Mouse (Mus musculus) retina, adult 2 months (tissue): ENCODE data around the gene Itga11.
A peak's percentile ranks its signal among the peaks of the same experiment; 100 is the strongest.
"Not testable (repeated sequence)": the region's sequence is repeated elsewhere in the genome, so short reads cannot be mapped to it uniquely, and the experiment has no call there.

Experiments
- DNase-seq: peaks from one replicate; pipeline ENCODE4 v3.0.0-alpha.2; 2012; ENCODE audit warnings: low read depth, low spot score

The Itga11 gene

DNA sequence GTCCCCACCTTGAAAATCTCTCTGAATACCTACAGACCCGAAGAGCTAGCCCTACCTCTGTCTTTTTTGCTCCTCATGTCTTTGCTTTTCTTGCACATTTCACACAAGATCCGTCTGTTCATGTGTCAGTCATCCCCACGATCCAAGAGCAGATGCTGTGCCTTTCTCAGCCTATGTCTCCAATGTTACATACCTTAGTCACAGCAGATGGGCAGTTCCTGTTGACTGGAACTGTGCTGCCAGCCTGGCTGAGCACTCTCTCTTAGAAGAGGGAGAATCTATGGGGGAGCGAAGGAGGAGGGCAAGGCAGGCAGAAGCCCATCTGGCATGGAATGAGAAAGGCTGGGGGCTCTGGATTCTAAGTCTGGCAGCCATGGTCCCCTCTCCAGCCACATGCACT, 87.7 kb downstream of the Itga11 start:
- DNase-seq = no peak

DNA sequence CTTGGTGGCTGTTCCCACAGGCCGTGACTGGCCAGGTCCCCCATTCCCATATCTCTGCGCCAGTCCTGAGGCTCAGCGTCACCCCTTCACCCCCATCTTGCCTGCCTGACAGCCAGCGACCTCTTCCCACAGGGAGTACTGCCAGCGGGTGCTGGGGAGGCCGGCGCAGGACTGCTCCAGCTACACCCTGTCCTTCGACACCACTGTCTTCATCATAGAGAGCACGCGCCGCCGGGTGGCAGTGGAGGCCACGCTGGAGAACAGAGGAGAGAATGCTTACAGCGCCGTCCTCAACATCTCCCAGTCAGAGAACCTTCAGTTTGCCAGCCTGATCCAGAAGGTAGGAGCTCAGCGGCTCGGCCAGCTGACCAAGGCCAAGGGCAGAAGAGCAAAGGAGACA, 89.8 kb downstream of the Itga11 start:
- no peak for DNase-seq

DNA sequence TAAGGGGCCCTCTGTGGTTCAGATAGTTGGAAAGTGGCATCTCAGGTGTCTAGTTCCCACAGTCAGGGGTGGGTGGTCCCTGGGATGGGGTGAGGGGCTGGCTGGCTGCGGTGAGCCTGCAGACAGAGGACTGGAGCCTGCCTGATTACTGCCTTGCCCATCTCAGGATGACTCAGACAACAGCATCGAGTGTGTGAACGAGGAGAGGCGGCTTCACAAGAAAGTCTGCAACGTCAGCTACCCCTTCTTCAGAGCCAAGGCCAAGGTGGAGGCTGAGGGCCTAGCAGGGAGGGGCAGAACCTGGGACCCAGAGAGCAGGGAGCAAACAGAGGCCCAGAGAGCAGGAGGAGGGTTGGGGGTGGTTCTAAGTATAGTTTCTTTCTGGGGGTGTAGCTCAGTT, 90.7 kb downstream of the Itga11 start:
- DNase-seq = no peak

DNA sequence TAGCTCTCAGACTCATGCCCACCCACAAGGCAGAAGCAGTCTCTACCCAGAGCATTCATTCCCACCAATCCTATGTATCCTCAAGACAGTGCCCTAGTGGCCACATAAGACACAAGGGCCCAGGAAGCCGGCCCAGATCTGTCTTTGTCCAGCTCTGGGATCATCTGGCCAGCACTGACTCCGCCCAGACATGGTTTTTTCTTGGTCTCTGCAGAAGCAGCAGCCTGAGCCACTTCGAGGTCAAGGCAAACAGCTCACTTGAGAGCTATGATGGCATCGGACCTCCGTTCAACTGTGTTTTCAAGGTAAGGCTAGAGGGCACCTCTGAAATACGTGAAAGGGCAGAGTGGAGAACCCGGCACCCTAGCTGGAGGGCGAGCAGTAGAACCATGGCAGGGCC, 95.1 kb downstream of the Itga11 start:
- DNase-seq = no peak

DNA sequence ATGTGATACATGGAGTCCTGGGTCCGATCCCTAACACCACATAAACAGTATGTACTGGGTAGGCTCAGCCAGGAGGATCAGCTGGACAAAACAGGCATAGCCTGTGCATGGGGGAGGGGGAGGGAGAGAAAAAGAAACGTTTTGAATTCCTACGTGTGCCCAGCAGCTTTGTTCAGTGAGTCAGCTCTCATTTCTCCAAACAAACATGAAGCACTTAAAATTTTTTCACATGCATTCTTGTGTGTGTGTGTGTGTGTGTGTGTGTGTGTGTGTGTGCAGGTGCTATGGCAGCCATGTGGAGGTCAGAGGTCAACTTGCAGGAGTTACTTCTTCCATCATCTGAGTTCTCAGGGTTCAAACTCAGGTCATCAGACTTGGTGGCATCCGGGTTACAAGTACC, 97.8 kb downstream of the Itga11 start:
- no peak for DNase-seq

DNA sequence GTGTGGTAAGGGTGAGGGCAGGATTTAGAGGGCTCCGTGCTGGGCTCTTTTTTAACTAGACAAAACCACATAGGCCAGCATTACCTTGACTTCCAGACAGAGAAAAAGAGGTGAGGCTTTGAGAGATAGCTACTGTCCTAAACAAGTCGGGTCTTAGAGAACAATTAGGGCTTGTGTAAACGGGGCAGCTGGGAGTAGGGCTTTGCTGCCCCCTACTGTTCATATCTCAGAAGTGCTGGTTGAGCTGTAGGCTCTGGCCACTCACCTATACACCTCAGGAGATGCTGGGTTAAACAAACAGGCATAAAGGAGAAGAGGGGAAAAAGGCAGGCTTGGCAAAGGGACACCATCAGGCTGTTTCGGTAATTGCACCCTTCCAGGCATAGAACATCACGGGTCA, 99.8 kb downstream of the Itga11 start:
- DNase-seq = peak; percentile 43

DNA sequence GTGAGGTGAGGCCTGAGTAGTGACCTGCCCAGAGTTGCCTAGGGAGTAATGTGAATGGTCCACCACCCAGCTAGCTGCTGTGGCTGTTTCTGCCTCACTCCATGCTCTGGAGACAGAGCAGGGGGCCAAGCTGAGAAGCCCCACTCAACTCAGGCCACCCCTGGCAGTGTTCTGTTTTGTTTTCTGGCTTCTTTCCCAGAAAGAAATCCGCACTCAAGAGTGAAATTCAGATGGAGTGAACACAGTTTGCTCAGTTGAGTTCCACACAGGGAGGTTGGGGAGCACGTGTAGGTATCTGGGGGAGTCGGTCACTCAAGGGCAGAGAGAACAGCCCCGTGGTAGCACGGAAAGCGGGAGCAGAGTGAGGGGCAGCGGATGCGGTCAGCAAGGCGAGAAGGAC, 101.1 kb downstream of the Itga11 start:
- DNase-seq = no peak

DNA sequence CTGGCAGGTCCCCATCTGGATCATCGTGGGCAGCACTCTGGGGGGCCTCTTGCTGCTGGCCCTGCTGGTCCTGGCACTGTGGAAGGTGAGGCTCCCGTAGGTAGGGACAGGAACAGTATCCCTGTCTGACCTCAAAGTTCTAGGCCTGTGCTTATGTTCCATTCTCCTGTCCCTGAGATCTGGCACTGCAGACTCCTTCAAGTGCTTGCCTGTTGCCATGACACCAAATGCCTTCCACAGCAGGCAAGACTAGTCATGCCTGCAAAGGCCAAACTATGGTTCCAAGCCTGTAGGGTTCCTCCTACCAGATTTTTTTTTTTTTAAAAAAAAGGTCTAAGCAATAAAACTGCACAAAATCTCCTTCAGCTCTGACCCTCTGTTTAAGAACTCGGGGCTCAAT, 104.3 kb downstream of the Itga11 start:
- no peak for DNase-seq

DNA sequence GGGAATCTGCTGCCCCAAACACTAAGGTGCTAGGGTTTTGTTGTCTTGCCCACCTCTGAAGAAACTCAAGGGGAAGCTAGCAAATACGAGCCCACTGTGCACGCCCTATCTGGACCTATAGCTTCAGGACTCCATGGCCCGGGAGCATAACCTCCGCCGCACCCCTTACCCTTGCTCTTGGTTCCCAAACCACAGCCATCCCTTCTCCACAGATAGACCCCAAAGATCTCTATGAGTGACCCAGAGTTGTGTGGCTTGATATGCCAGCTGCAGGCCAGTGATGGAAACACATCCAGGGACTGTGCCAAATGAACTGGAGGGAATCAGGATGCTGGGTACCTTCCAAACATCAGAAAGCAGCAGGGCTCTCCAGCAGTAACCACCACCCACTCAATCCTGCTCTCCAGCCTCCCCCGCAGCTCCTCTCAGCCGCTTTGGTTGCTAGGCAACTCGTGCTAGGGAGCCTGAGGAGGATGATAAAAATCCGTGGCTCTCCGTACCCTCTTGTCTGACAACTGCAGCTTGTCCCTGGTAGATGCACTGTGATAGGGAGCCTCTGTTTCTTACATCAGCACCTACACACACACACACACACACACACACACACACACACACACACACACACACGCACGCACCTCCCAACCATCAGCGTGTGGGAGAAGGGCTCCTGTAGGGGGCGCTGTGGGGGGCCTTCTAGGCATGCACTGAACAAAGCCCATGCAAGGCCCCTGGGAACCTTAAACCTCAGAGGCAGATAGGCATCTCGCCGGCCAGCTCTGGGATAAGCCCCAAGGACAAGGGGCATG, 105.6 kb downstream of the Itga11 start:
- DNase-seq = peak; percentile 32

DNA sequence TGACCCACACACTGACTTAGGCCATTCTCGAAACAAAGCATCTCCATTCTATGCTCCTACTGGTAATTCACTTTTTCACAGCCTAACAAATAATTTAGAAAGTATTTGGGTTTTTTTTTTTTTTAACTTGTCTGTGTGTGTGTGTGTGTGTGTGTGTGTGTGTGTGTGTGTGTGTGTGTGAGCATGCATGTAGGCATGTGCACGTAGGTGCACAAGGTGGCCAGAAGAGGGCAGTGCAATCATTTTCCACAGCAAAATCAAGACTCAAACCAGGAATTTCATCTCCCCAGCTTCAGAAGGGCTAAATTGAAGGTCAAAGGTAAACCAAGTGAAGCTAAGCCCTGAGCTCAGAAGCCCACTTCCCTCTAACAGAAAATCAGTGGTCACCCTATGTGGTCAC, 106.6 kb downstream of the Itga11 start:
- no peak for DNase-seq

DNA sequence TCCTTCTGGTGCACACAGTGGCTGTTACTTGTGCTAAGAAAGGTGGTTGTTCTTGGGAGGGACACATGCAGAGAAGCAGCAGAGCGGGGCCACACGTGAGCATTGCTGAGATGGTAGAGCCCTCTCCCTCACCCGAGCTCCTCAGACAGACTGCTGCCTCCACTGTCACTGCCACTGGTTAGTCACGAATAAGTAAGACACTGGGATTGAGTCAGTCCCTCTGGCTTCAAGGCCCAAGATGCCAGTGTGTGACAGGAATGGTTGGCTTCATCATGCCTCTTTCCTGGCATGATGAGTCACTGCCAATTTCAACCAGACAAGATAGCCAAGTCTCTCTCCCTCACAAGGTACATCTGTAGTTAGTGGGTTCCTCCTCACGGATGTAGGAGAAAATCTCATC, 109.1 kb downstream of the Itga11 start:
- DNase-seq = no peak

DNA sequence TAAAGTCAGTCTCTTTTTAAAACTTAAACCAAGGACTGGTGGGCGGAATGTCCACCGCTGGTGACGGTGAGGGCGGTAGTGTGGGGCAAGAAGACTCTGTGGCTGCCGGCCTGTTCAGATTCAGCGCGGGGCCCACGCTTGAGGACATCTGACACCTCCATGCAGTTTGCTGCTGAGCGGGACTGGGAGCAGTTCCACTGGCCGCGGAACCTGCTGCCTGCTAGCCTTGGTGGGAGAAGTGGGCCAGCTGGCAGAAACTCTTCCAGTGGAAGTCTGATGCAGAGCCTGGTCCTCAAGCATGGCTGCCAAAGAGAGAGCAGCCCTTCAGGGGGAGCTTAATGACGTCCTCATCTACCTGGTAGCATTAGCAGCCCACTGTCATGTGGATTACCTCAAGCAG, 112.2 kb downstream of the Itga11 start:
- DNase-seq = no peak

DNA sequence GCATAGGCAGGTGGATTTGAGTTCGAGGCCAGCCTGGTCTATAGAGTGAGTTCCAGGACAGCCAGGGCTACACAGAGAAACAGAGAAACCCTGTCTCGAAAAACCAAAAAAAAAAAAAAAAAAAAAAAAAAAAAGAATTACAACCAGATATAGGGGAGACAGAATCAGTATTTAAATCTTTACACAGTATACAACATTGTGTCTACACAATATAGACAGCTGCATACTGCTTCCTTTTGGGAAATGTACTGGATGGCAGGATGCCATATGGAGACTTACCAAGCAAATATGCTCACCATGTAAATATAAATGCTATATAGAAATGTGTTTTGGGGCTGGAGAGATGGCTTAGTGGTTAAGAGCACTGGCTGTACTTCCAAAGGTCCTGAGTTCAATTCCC, 121.6 kb downstream of the Itga11 start:
- DNase-seq = not testable (repeated sequence)

DNA sequence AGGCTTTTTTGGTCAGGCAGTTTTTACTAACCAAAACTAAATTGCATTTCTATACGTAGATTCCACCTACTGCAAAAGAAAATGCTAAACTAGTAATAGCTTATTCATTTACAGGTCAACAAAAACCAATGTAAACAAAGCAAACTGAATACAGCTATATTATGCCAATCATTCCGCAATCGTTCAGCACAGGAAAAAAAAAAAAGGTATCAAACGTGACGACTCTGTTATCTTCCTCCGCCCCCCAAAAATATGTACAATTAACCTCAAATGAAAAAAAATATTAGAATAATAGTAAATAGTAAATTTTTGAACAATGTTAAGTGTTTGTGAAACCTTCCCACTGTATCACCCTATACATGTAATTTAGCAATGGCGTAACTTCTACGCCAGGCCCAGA, 132.5 kb downstream of the Itga11 start:
- no peak for DNase-seq

DNA sequence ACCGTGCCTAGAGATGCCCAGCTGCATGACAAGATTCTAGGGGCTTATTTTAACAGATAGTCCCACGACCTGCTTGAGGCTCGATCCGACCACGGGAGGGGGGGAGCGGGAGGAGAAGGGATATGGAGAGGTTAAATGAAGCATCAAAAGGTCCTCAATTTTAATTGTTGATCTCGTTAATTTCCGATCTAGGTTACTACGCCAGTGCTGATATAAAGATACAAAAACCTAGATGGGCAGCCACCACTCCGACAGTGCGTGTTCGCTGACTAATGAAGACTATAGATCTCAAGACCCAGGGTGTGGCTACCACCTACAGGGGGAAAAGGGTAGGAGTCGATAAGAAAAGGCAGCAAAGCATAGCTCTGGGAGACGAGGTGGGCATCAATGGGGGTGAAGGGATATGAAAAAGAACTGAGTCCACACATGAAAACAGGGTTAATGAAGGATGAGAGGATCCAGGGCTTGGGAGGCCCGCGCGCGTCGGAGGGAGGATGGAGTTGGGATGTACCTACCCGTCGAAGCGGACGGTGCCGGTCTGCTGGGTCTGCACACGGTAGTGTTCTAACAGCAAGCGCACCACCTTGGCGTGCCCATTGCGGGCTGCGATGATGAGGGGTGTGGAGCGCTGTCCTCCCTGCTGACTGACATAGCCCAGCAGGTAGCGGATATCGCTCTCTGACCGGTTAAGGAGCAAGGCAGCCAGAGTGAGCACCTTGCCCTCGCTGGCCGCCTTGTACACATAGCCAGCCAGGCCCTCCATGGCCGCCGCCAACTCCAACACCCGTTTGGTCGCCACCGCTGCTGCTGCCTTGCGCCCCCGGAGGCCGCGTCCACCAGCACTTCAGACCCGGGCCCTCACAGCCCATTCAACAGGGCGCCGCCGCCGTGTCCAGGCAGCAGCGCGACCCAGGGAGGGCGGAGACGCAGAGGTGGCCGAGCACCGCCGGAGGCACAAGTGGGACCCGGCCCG, 133.2 kb downstream of the Itga11 start:
- no peak for DNase-seq

DNA sequence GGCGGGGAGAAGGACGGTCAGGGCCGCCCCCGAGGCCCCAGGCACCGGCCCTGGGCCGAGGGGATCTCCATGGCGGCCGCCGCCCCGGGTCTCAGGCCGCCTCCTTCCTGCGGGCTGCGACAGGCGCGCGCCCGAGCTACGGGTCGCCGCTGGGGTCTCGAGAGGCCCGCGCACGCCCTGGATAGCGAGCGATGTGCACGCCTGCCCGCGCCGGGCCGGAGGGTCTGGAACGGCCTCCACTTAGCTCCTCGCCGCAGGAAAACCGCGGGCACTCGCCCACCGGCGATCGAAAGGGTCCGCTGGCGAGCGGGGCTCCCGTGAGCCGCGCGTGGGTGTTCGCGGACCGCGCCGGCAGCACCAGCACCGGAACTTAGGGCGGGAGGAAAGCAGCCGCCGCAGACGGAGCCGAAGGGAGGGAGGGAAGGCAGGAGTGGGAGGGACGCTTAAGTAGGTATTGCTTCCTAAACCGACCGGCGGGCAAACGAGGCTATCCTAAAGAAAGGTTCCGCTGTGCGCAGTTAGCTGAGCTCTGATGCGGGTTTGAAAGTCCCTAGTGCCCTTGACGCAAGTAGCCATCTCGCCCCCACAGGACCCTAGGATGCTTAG, 134.0 kb downstream of the Itga11 start, which contains the start of gene Fem1b:
Gene Fem1b (minus strand): TSS at position 419 of the 606 bp plus-strand sequence.
- peak; percentile 87 for DNase-seq

DNA sequence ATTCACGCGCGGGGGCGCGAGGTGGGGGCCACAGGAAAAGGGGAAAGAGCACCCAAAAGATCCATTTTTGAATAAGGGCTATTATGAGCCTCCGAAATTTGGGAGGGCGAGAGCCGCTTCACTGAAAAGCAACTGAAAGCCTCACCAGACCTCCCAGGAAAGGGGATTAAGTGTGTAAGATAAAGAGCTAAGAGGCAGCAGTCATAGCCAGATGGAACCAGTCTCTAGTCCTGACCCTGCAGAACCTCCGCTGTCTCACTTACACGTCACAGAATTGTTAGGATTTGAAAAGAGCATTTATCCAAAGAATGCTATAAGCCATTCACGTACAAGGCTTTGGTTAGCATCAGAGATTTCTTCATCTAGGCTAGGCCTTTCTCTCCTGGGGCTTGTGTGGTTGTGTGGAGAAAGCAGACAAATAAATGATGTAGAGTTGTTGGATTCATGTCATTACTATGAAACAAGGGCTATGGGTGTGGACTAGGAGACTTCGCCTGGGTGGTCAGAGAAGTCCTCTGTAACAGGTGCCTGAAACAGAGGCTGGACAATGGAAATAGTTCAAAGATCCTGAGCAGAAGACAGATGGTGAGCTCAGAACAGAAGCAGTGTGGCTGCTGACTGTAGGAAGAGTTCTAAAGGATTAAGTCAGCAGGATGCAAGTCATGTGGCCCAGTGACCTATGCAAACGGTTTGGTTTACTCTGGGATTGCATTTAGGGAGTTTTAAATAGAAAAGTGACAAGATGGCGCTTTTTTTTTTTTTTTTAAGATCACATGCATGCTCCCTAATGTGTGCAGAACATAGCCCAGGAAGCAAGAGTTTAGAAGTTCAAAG, 134.8 kb downstream of the Itga11 start:
- peak; percentile 70 for DNase-seq

DNA sequence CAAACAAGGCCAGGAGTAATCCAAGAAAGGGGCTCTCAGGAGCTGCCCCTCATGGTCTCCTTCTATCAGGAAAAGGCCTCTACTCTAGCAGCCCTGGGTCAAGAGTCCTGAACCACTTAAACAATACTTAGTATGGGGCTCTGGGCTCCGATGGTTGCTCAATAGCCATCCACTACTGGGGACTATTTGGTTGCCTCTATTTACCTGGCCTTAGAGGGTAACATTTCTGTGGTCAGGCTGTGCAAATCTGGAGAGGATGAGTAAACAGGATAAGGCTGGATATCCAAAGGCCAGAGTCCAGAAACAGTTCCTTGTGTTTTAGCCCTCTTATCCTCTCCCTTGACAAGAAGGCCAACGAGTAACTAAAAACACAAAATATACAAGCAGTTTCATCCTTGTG, 137.1 kb downstream of the Itga11 start:
- DNase-seq = no peak

DNA sequence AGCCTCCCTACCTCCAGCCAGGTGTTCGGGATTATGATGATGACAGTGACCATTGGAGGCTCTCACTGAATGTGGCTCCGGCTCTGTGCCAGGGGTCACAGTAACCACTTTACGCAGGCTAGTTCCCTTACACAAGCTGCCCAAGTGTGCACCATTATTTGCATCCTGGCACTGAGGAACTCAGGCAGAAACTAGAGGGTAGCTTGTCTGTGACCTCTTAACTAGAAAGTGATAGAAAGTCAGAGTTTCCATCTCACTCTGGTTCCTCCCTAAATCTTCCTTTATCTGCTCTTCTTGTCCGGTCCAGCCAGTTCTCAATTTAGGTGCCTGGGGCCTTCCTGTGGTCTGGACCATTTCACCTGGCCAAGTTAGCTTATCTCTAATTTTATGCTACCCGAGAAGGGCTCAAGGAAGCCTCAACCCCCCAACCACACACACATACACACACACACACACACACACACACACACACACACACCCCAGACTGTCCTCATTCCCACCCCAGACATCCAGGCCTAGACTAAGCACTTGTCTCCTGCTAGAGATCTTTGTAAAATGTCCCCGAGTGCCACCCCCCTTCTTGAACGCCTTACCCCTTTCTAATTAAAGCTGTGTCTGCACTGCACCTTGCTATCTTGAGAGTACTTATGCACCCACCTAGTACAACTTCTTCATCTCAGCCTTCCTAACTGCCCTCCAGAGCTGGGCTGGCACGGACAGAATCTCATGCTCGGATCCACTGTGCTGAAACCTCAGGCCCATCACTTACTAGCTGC, 138.9 kb downstream of the Itga11 start:
- DNase-seq = no peak

DNA sequence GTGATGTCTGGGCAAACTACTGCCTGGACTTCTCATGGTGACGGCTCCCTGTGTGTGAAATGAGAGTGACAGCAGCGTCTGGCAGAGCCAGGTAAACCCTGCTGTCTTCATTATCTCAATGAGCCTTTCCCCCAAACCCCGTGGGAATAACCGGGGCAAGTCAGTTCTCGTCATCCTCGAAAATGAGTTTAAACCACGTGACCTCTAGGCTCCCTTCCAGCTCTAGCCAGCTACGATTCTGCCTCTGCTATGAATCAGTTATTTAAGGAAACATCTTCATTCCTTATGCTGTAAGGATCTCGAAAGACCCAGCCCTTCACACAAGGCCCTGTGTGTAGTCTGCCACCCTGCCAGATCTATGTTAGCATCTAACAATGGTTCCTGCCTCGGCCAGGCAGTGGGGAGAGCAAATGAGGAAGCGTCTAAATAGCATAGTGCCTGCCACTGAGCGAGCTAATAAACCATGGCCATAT, 139.5 kb downstream of the Itga11 start:
- no peak for DNase-seq
